Mouse (Mus musculus): ENCODE measurements around the gene Egln3. TPM values are rescaled to one million over a fixed set of nuclear protein-coding genes. Genes with fewer than 3 reads are reported as not detected.

The Egln3 gene
- 0.90 TPM for polyA plus RNA-seq (2015; fragmentation: Illumina TruSeq; extraction: RNeasy Lipid Tissue Mini Kit (QIAGEN cat#74804); ENCODE audit: insufficient read depth, low read depth, low replicate concordance)

GRCm38 (mm10) chr12:54203656-54204045 lies at the start of gene Egln3:
Gene Egln3, minus strand, starts transcription at chr12:54203860.

